1 mouse cellular context compared by ENCODE assay signal in the genomic region with DNA sequence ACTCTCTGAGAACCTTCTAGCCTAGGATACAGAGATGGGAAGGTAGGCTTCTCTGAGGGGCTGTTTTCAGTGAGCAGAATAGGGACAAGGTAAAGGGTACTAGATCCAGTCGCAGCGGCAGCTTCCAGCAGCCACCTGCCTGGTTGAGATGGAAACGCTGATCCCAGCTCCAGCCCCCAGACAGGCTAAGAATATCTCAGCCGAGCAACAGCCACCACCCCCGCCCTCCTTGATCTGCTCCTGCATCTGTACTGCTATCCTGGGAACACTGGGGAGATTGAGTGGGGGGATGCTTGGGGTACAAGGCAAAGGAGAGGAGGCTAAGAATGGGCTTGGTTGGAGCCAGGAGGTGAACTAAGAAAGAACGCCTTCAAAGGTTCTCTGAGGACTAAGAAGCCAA.
TF ChIP-seq lines count a peak whose summit lies in the region.

No protein-coding gene starts in this region.

TF ChIP-seq in ES-E14, 5 proteins besides CTCF, POLR2A, EP300 and RAD21 (continued from another document):
- TF ChIP-seq HCFC1 (IDR thresholded peaks at IDR 0.05; ENCODE audit: borderline replicate concordance, insufficient read depth, low read length), result no peak
- TF ChIP-seq MAFK (IDR thresholded peaks at IDR 0.05; ENCODE audit: insufficient read depth, low read depth, low read length), result no peak
- TF ChIP-seq ZNF384 (IDR thresholded peaks at IDR 0.05; ENCODE audit: low read depth, low read length), result no peak
- TF ChIP-seq CHD2 (IDR thresholded peaks at IDR 0.05; ENCODE audit: low read depth, low read length), result no peak
